Mouse (Mus musculus): ENCODE measurements around the gene Iffo1.

Iffo1 gene

DNA sequence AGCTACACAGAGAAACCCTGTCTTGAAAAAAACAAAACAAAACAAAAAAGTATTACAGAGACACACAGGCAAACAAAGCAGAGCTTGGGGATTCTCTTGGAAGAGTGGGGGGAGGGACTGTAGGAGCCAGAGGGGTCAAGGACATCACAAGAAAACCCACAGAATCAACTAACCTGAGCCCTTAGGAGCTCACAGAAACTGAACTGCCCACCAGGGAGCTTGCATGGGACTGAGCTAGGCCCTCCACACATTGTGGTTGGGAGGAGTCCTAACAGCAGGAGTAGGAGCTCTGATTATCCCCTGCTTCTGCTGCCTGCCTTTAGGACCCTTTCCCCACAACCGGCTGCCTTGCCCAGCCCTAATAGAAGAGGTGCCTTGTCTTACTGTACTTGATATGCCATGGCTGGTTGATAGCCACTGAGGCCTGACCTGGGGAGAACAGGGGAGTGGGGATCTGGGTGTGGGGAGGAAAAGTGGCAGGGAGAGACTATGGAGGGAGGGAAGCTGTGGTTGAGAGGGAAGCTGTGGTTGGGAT lies 50.6 kb downstream of the Iffo1 start:
- no peak for DNase-seq (ENCODE audit: low read depth)

GRCm38 (mm10) chr6:125196301-125196700 lies 51.3 kb downstream of the Iffo1 start:
- DNase-seq (ENCODE audit: low read depth) = no peak

- DNase-seq (ENCODE audit: low read depth) = no peak
Measured at GRCm38 (mm10) chr6:125197166-125197565, 52.1 kb downstream of the Iffo1 start.

DNA sequence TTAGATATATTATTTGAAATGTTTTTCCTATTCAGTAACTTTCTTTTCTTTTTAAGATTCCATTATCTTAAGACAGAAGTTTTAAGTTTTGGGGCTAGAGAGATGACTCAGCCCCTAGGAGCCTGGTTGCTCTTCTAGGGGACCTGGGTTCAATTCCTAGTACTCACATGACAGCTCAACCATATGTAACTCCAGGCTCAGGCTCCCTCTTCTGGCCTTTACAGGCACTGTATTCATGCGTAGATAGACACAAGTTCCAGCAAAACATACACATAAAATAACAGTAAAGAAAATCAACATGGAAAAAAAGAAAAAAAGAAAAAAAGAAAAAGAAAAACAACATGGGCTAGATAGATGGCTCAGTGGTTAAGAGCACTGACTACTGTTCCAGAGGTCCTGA lies 65.4 kb downstream of the Iffo1 start:
- no peak for DNase-seq (ENCODE audit: low read depth)

Data from naive thymus-derived CD4-positive, alpha-beta T cell, adult 2 months (primary cell).